Mouse (Mus musculus) adrenal gland, adult 2 months (tissue): Measurements from ENCODE around the gene Stat6. TPM values are rescaled to one million over a fixed set of nuclear protein-coding genes. Genes with fewer than 3 reads are reported as not detected.
A peak's percentile ranks its signal among the peaks of the same experiment; 100 is the strongest.

ENCODE experiments used
- DNase-seq: peaks from one replicate; pipeline ENCODE4 v3.0.0; 2021
- polyA plus RNA-seq: library from polyadenylated mRNA; depleted of rRNA; stranded (reverse); fragments of >200 nt; gene quantifications from 2 replicates; pipeline ENCODE4 v1.2.3, GENCODE M21; 2012
- total RNA-seq, 2 experiments: library from RNA; stranded (reverse); gene quantifications; 2 replicates each; pipeline ENCODE4 v1.2.3; 2021

The Stat6 gene
- total and polyA plus RNA-seq, 3 experiments = 83.8 to 109 (median 88.3) TPM

DNA sequence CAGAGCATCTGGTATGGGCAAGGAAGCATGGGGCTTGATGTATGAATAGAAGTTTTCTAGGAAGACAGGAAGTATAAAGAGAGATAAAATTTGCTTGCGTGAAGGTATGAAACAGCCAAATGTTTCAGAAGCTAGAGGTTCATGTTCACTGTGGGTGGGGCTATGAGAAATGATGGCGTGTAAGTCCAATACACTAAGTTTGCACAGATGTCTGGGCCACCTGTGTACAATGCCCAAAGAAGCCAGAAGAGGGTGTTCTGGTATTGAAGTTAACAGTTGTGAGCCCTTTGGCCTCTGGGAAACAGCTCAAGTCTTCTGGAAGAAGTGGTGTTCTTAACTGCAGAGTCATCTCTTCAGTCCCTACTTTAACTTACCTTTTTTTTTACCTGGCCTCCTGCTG is 27.4 kb downstream of the Stat6 start:
- no peak for DNase-seq

DNA sequence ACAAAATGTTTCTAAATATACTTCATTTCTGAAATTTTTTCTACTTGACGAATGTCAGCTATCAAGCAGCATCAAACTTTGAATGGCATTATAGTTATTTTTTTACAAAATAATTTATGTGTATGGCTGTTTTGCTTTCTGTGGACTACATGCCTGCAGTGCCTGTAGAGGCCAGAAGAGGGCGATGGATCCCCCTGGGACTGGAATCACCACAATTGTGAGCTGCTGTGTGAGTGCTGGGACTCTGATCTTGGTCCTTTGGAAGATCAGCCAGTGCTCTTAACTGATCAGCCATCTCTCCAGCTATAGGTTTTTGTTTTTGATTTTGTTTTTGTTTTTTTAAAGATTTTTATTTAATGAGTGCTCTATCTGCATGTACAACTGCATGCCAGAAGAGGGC is 28.5 kb downstream of the Stat6 start:
- peak; percentile 23 for DNase-seq

GRCm38 (mm10) chr10:127674046-127674655 is 31.4 kb downstream of the Stat6 start:
- no peak for DNase-seq

DNA sequence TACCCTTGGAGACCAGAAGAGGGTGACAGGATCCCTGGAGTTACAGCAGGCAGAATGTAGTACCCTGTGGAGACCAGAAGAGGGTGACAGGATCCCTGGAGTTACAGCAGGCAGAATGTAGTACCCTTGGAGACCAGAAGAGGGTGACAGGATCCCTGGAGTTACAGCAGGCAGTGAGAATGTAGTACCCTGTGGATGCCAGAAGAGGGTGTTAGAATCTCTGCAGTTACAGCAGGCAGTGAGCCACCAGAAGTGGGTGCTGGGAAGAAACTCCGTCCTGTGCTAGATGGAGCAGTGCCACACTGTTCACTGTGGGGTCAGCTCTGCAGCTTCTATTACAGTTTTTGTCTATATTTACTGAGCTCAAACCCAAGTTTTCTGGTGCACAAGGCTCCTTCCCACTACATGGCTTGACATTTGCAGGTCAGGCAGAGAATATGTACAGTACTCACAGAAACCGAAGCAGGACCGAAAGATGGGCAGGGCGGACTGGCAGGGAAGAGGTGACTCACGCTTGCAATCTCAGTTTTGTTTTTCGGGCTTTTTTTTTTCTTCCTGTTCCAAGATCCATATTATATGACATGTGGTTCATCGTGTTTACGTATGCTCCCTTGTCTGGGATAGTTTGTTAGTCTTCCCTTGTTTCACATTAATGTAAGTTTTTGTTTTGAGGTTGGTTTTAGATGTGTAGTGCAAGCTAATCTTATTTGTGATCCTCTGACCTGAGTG is 32.2 kb downstream of the Stat6 start:
- peak; percentile 91 for DNase-seq

DNA sequence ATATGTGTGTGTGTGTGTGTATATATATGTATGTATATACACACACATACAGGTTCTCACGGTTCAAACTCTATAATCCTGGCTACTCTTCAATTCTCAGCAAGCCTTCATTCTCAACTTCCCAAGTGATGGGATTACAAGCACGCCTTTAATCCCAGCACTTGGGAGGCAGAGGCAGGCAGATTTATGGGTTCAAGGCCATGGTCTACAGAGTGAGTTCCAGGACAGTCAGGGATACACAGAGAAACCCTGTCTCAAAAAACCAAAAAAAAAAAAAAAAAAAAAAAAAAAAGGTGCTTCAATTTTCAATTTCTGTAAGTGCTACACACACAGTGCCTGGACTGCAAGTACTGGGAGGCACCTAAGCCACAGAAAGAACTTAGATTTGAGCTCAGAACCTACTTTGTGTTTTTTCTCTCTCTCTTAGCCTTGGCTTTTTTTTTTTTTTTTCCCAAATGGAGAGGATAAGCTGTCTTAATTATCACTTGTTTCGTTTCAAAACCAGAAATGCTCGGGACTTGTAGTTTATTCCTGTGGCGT is 33.1 kb downstream of the Stat6 start:
- DNase-seq = peak; percentile 51

DNA sequence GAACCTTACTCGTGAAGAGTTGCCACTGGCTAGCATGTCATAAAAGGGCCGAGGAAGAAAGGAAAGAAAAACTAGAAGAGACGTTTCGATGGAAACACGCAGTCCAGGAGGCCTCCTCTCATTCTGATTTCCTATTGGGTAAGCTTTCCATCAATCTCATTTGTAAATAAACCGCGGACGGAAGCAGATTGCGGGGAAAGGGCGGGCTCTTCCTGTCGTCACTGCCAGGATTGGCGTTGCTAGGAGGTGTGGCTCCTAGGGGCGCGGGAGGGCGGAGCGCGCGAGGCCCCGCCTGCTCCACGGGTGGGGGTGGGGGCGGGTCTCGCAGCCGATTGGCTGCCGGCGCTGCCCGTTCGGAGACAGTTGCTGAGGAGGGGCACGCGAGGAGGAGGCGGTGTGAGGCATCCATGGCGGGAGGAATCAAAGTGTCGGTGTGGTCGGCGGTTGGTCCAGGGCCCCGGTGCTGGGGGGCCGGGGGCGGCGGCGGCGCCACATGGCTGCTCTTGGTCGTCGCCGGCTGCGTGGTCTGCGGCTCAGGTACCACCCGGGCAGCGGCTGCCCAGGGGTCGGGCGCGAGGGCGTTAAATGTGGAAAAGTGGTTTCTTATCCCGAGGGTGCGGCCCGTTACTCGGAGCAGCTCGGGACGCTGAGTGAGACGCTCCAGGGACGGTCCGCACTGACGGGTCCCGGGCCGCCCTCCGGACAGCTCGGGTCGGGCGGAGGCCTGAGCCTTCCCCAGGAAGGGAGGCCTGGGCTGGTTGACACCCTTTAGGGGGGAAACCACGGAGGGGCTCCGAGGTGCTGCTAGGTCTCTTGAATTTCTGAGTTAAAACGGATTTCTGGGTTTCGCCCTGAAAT is 34.1 kb downstream of the Stat6 start:
- DNase-seq = peak; percentile 96

- peak; percentile 76 for DNase-seq
These were observed 35.0 kb downstream of the Stat6 start for GRCm38 (mm10) chr10:127677591-127678336.

DNA sequence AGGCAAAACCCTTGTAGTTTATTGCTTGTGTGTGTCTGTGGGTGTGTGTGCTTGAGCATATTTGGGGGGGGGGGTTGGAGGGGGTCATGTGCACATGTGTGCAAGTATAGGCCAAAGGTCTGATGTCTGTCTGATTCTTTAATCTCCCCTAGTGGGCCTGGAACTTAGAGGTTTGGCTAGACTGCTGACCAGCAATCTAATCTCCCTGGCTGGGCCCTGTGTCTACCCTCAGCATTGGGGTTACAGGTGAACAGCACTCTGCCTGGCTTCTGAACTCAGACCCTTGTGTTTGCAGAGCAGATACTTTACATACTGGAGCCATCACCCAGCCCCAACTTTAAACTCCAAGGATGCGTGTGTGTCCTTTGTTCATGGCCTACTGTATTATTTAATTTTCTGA is 36.4 kb downstream of the Stat6 start:
- DNase-seq = no peak

DNA sequence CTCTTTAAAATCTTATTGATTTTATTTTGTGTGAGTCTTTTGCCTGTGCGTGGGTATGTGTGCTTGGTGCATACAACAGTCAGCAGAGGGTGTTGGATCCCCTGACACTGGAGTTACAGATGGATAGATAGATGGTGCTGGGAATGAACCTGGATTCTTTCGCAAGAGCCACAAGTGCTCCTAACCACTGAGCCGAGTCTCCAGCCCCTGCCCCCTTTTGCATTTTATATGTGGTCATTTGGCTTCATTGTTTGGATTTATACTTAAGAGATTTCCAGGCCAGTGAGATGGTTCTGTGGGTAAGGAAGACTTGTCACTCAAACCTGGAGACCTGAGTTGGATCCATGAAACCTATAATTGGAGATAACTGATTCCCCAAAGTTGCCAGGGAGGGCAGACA is 37.1 kb downstream of the Stat6 start:
- DNase-seq = no peak

- DNase-seq = no peak
These were observed 40.1 kb downstream of the Stat6 start for GRCm38 (mm10) chr10:127682886-127683285.

- no peak for DNase-seq
These were observed 48.3 kb downstream of the Stat6 start for GRCm38 (mm10) chr10:127691053-127691452.

DNA sequence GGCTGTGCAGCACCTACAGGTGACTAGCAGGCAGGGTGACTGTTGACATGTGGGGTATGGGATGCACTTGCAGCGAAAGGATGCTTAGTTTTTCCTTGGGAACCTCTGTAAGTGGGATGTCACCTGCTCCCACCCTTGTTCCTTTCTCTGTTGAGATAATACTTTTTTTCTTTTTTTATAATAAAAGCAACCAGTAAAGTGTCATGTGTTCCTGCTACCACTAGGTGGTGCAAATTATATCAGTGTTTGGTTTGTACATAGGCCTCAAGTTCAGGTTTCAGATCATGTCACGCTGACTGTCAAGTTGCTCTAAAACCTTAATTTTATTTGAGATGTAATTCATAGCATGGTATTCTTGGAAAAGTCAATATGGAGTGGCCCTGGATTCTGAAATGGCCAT is 51.9 kb downstream of the Stat6 start:
- DNase-seq = no peak

- peak; percentile 78 for DNase-seq
These were observed 53.0 kb downstream of the Stat6 start for GRCm38 (mm10) chr10:127695775-127696174.

- peak; percentile 88 for DNase-seq
These were observed 56.2 kb downstream of the Stat6 start for GRCm38 (mm10) chr10:127698966-127699365.

GRCm38 (mm10) chr10:127703299-127703698 is 60.5 kb downstream of the Stat6 start:
- DNase-seq = no peak

GRCm38 (mm10) chr10:127704293-127704692 is 61.5 kb downstream of the Stat6 start:
- DNase-seq = no peak

GRCm38 (mm10) chr10:127704766-127705220 is 62.0 kb downstream of the Stat6 start, which contains the start of gene Myo1a:
Myo1a (plus strand) TSS chr10:127705170.
- no peak for DNase-seq

- no peak for DNase-seq
These were observed 63.0 kb downstream of the Stat6 start for GRCm38 (mm10) chr10:127705783-127706182.

DNA sequence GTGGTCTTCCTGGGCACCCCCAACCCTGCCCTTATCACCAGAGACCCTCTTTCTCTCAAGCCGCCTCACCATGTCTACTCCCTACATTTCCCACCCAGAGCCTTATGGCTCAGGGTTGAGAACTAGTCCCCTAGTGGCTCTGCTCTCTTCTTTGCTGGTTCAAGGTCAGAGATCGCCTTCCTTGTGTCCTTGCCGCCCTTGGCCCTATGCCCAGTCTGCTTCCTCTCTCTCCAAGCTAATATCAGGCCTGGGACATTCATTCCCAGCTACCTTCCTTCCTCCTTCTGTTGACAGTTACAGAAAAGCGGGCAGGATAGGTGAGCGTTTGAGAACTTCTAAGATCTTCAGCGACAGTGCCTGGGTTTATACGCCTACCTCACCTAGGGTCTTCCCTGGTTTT is 64.9 kb downstream of the Stat6 start:
- DNase-seq = peak; percentile 87

GRCm38 (mm10) chr10:127708850-127709370 is 66.1 kb downstream of the Stat6 start:
- DNase-seq = peak; percentile 44

DNA sequence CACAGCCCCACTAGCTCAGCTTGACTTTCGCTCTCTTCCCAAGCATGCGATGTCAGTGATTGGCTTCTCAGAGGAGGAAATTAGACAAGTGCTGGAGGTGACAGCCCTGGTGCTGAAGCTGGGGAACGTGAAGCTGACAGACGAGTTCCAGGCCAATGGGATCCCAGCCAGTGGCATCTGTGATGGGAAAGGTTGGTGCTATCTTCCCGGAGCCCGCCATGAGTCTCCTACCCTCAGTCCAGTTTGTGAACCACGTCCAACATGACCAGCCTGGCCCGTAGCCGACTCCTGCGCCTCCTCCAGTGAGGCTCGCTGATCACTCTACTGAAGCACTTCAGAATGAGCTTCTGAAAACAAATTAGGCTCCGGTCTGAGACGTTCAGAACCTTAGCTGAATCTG is 67.5 kb downstream of the Stat6 start:
- DNase-seq = no peak
